Mouse (Mus musculus) MEL (cell line): ENCODE data around the gene Asgr2. TPM values are rescaled to one million over a fixed set of nuclear protein-coding genes. Genes with fewer than 3 reads are reported as not detected.

Source experiments
- DNase-seq: peaks from one replicate; pipeline ENCODE4 v3.0.0; 2011; ENCODE audit warnings: low read depth, low spot score
- H3K27ac ChIP-seq: 2 replicates; pipeline ENCODE4 v1.5.1; 2012; ENCODE audit warnings: low read depth, mild to moderate bottlenecking, control low read depth, low read length, moderate library complexity; ENCODE audit not compliant: control insufficient read depth
- H3K27me3 ChIP-seq, 2 experiments: fragments of 150-350 bp in 1 of 2; sonication (generic) in 1 of 2; 2 replicates each; pipeline ENCODE4 v1.6.1; 2012; ENCODE audit warnings: low read length in 2 of 2, mild to moderate bottlenecking in 2 of 2, improper control_type of control experiment in 1 of 2, moderate library complexity in 1 of 2; ENCODE audit not compliant: insufficient read depth in 2 of 2, control insufficient read depth in 1 of 2
- H3K36me3 ChIP-seq, 2 experiments: 2 replicates each; pipeline ENCODE4 v1.6.1; 2012 to 2014; ENCODE audit warnings: low read length in 2 of 2, improper control_type of control experiment in 1 of 2, inconsistent platforms in 1 of 2, mild to moderate bottlenecking in 1 of 2; ENCODE audit not compliant: insufficient read depth in 2 of 2, control insufficient read depth in 1 of 2
- H3K4me1 ChIP-seq, 2 experiments: fragments of 150-350 bp in 1 of 2; sonication (generic) in 1 of 2; 2 replicates each; pipeline ENCODE4 v1.6.1; 2012; ENCODE audit warnings: low read length in 2 of 2, improper control_type of control experiment in 1 of 2, mild to moderate bottlenecking in 1 of 2; ENCODE audit not compliant: insufficient read depth in 2 of 2, control insufficient read depth in 1 of 2
- H3K4me3 ChIP-seq, 2 experiments: fragments of 150-350 bp in 1 of 2; sonication (generic) in 1 of 2; 2 replicates each; pipeline ENCODE4 v1.5.1; 2012; ENCODE audit warnings: low read depth in 2 of 2, low read length in 2 of 2, mild to moderate bottlenecking in 2 of 2, moderate library complexity in 2 of 2, control low read depth in 1 of 2, improper control_type of control experiment in 1 of 2; ENCODE audit not compliant: control insufficient read depth in 1 of 2, insufficient read depth in 1 of 2
- H3K79me2 ChIP-seq: 2 replicates; pipeline ENCODE4 v1.6.1; 2012; ENCODE audit warnings: mild to moderate bottlenecking, low read length, moderate library complexity; ENCODE audit not compliant: control insufficient read depth, poor library complexity, insufficient read depth
- H3K9ac ChIP-seq: 2 replicates; pipeline ENCODE4 v1.6.1; 2012; ENCODE audit warnings: low read depth, mild to moderate bottlenecking, control low read depth, low read length, moderate library complexity; ENCODE audit not compliant: control insufficient read depth, poor library complexity, severe bottlenecking
- H3K9me3 ChIP-seq: fragments of 150-350 bp; sonication (generic); replicated peaks from 2 replicates; pipeline ENCODE4 v1.6.1; 2012; ENCODE audit warnings: mild to moderate bottlenecking, low read length, improper control_type of control experiment, moderate library complexity; ENCODE audit not compliant: insufficient read depth
- BHLHE40 ChIP-seq: IDR thresholded peaks from 2 replicates; pipeline ENCODE4 v1.6.1; 2012; ENCODE audit warnings: low read depth, mild to moderate bottlenecking, inconsistent platforms, low read length, improper control_type of control experiment, borderline replicate concordance
- CHD1 ChIP-seq: IDR thresholded peaks from 2 replicates; pipeline ENCODE4 v1.6.1; 2012; ENCODE audit warnings: low read depth, mild to moderate bottlenecking, inconsistent platforms, low read length, improper control_type of control experiment
- CTCF ChIP-seq, 3 experiments: IDR thresholded peaks in 2 of 3; conservative IDR thresholded peaks in 1 of 3; 2 replicates each; pipeline ENCODE4 v1.5.1; 2011 to 2012; ENCODE audit warnings: low read length in 3 of 3, low read depth in 2 of 3, mild to moderate bottlenecking in 2 of 3, improper control_type of control experiment in 1 of 3, inconsistent platforms in 1 of 3, mixed read lengths in 1 of 3, moderate library complexity in 1 of 3; ENCODE audit not compliant: control insufficient read depth in 1 of 3, insufficient read depth in 1 of 3, poor library complexity in 1 of 3, severe bottlenecking in 1 of 3
- ETS1 ChIP-seq: IDR thresholded peaks from 2 replicates; pipeline ENCODE4 v1.6.1; 2012; ENCODE audit warnings: low read depth, mild to moderate bottlenecking, inconsistent platforms, low read length, improper control_type of control experiment, moderate library complexity
- GABPA ChIP-seq: IDR thresholded peaks from 2 replicates; pipeline ENCODE4 v1.6.1; 2012; ENCODE audit warnings: low read depth, mild to moderate bottlenecking, inconsistent platforms, low read length, improper control_type of control experiment, moderate library complexity
- HCFC1 ChIP-seq: IDR thresholded peaks from 2 replicates; pipeline ENCODE4 v1.6.1; 2012; ENCODE audit warnings: low read depth, mild to moderate bottlenecking, inconsistent platforms, low read length, improper control_type of control experiment, moderate library complexity
- MAFK ChIP-seq: IDR thresholded peaks from 2 replicates; pipeline ENCODE4 v1.6.1; 2011; ENCODE audit warnings: low read depth, mild to moderate bottlenecking, low read length, improper control_type of control experiment, borderline replicate concordance
- MAX ChIP-seq: IDR thresholded peaks from 2 replicates; pipeline ENCODE4 v1.6.1; 2011; ENCODE audit warnings: low read length, improper control_type of control experiment
- MEF2A ChIP-seq: IDR thresholded peaks from 2 replicates; pipeline ENCODE4 v1.6.1; 2014; ENCODE audit warnings: low read depth, mild to moderate bottlenecking, inconsistent platforms, low read length, improper control_type of control experiment; ENCODE audit not compliant: poor library complexity, insufficient replicate concordance, severe bottlenecking; ENCODE audit errors: extremely low read depth
- MXI1 ChIP-seq: IDR thresholded peaks from 2 replicates; pipeline ENCODE4 v1.6.1; 2011; ENCODE audit warnings: mild to moderate bottlenecking, low read depth, low read length, improper control_type of control experiment
- MYB ChIP-seq: IDR thresholded peaks from 2 replicates; pipeline ENCODE4 v1.6.1; 2011; ENCODE audit warnings: mild to moderate bottlenecking, low read depth, low read length, improper control_type of control experiment
- NELFE ChIP-seq: IDR thresholded peaks from 2 replicates; pipeline ENCODE4 v1.6.1; 2011; ENCODE audit warnings: low read depth, low read length, improper control_type of control experiment
- POLR2A ChIP-seq, 2 experiments: IDR thresholded peaks; 2 replicates each; pipeline ENCODE4 v1.6.1; 2011 to 2012; ENCODE audit warnings: low read length in 2 of 2, mild to moderate bottlenecking in 2 of 2, control low read depth in 1 of 2, improper control_type of control experiment in 1 of 2, low read depth in 1 of 2, moderate library complexity in 1 of 2; ENCODE audit not compliant: control insufficient read depth in 1 of 2, insufficient read depth in 1 of 2, poor library complexity in 1 of 2
- POLR2AphosphoS2 ChIP-seq: IDR thresholded peaks from 2 replicates; pipeline ENCODE4 v1.6.1; 2011; ENCODE audit warnings: low read length, improper control_type of control experiment
- POLR2AphosphoS5 ChIP-seq: IDR thresholded peaks from 2 replicates; pipeline ENCODE4 v1.6.1; 2012; ENCODE audit warnings: low read depth, borderline replicate concordance, mild to moderate bottlenecking, inconsistent platforms, low read length, moderate library complexity, mixed read lengths
- RAD21 ChIP-seq: IDR thresholded peaks from 2 replicates; pipeline ENCODE4 v1.6.1; 2011; ENCODE audit warnings: mild to moderate bottlenecking, low read depth, low read length, improper control_type of control experiment
- SIN3A ChIP-seq: IDR thresholded peaks from 2 replicates; pipeline ENCODE4 v1.6.1; 2012; ENCODE audit warnings: low read length, improper control_type of control experiment, inconsistent platforms
- TAL1 ChIP-seq: IDR thresholded peaks from 2 replicates; pipeline ENCODE4 v1.6.1; 2012; ENCODE audit warnings: mild to moderate bottlenecking, inconsistent platforms, low read length, moderate library complexity, mixed read lengths
- TBP ChIP-seq: IDR thresholded peaks from 2 replicates; pipeline ENCODE4 v1.8.0; 2011; ENCODE audit warnings: low read depth, low read length, improper control_type of control experiment
- UBTF ChIP-seq: IDR thresholded peaks from 2 replicates; pipeline ENCODE4 v1.6.1; 2012; ENCODE audit warnings: low read depth, mild to moderate bottlenecking, inconsistent platforms, low read length, improper control_type of control experiment, moderate library complexity, borderline replicate concordance; ENCODE audit not compliant: insufficient read depth
- USF2 ChIP-seq, 2 experiments: IDR thresholded peaks; 2 replicates each; pipeline ENCODE4 v1.6.1; 2011 to 2012; ENCODE audit warnings: improper control_type of control experiment in 2 of 2, low read length in 2 of 2, borderline replicate concordance in 1 of 2, inconsistent platforms in 1 of 2, low read depth in 1 of 2, mild to moderate bottlenecking in 1 of 2; ENCODE audit not compliant: insufficient read depth in 1 of 2
- ZMIZ1 ChIP-seq: IDR thresholded peaks from 2 replicates; pipeline ENCODE4 v1.6.1; 2012; ENCODE audit warnings: low read depth, mild to moderate bottlenecking, inconsistent platforms, low read length, improper control_type of control experiment, moderate library complexity
- ZNF384 ChIP-seq: IDR thresholded peaks from 2 replicates; pipeline ENCODE4 v1.6.1; 2012; ENCODE audit warnings: low read depth, mild to moderate bottlenecking, inconsistent platforms, low read length, improper control_type of control experiment
- polyA plus RNA-seq, 2 experiments: library from polyadenylated mRNA; stranded (reverse) in 1 of 2; unstranded in 1 of 2; fragments of >175 nt in 1 of 2; fragments of >200 nt in 1 of 2; gene quantifications; 2 replicates each; pipeline versions ENCODE4 v1.2.1 to v1.2.4; 2012; ENCODE audit warnings: low replicate concordance in 2 of 2, low read depth in 1 of 2; ENCODE audit not compliant: insufficient read length in 2 of 2, insufficient read depth in 1 of 2, missing spikeins in 1 of 2
- total RNA-seq: library from RNA; depleted of rRNA; stranded (reverse); fragments of 300-350 nt; gene quantifications from 2 replicates; pipeline ENCODE4 v1.2.3, GENCODE M21; 2012

Asgr2 gene
- total and polyA plus RNA-seq, 3 experiments = not detected

DNA sequence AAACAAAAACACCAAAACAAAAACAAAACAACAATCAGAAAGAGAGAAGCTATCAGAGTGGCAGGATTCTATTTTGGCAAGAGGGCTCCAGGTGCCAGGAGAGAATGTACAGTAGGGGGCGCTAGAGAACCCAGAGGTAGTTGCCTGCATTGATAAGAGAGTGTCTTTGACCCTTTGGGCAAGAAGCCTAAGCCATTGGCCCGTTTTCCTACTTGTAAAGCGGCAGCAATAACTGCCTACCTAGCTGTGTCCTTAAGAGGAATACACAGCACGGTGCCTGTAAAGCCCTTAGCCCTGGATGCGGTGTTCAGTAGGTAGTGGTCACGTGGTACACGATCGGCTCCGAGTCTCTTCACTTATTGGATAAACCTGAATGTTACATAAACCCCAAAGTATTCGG is 42.6 kb upstream of the Asgr2 start:
- no peak for TF ChIP-seq SIN3A
- peak; percentile 60 to 72 (median 61) for TF ChIP-seq CTCF (IDR thresholded peaks at IDR 0.05 in 2 of 3, conservative IDR thresholded peaks at IDR 0.05 in 1 of 3; ENCODE audit: control insufficient read depth in 1 of 3, insufficient read depth in 1 of 3, low read depth in 2 of 3, low read length in 3 of 3, poor library complexity in 1 of 3, severe bottlenecking in 1 of 3)
- TF ChIP-seq UBTF = no peak
- no peak for TF ChIP-seq MXI1
- TF ChIP-seq ZMIZ1 = no peak
- no peak for TF ChIP-seq ETS1
- Histone ChIP-seq H3K27me3 (no peaks in the 10 kb centered on the region; a peak in 1 of 4 replicates), H3K79me2 (no peaks in the 10 kb centered on the region), H3K4me1 (no peaks in the 10 kb centered on the region), H3K9ac (no peak overlapping the region), H3K27ac (no peak overlapping the region), H3K9me3 (no peaks in the 10 kb centered on the region), H3K4me3 (no peak overlapping the region), H3K36me3 (no peaks in the 10 kb centered on the region)
- peak; percentile 45 for DNase-seq

DNA sequence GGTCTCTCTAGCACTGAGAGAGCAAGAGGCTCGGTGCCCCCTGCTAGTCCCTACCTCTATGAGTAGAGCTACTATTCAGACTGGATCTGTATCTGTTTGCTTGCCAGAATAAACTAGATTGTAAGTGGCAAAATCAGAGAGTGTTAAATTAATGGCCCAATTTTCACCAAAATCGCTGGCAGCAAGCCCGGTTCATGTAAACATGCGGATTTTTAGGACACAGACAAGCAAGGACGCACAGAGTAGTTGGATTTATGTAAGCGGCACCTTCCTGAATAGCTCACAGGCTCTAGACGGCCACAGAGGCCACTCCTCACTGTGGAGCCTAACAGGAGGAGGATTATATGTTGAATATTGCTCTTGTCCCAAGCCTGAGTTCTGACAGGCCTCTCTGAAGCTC is 39.3 kb upstream of the Asgr2 start:
- Histone ChIP-seq H3K27ac (no peak overlapping the region), H3K9ac (no peak overlapping the region), H3K27me3 (no peaks in the 10 kb centered on the region; a peak in 1 of 4 replicates), H3K4me3 (no peak overlapping the region), H3K79me2 (no peaks in the 10 kb centered on the region), H3K36me3 (no peaks in the 10 kb centered on the region), H3K9me3 (no peaks in the 10 kb centered on the region), H3K4me1 (no peaks in the 10 kb centered on the region)
- no peak for TF ChIP-seq ZMIZ1
- no peak for TF ChIP-seq MEF2A
- TF ChIP-seq RAD21 = no peak
- no peak for TF ChIP-seq MYB
- no peak for TF ChIP-seq SIN3A
- TF ChIP-seq POLR2A (IDR thresholded peaks at IDR 0.05; ENCODE audit: control insufficient read depth in 1 of 2, insufficient read depth in 1 of 2, low read depth in 1 of 2, low read length in 2 of 2, poor library complexity in 1 of 2) = no peak
- TF ChIP-seq ETS1 = no peak
- TF ChIP-seq ZNF384 = no peak
- DNase-seq = no peak

DNA sequence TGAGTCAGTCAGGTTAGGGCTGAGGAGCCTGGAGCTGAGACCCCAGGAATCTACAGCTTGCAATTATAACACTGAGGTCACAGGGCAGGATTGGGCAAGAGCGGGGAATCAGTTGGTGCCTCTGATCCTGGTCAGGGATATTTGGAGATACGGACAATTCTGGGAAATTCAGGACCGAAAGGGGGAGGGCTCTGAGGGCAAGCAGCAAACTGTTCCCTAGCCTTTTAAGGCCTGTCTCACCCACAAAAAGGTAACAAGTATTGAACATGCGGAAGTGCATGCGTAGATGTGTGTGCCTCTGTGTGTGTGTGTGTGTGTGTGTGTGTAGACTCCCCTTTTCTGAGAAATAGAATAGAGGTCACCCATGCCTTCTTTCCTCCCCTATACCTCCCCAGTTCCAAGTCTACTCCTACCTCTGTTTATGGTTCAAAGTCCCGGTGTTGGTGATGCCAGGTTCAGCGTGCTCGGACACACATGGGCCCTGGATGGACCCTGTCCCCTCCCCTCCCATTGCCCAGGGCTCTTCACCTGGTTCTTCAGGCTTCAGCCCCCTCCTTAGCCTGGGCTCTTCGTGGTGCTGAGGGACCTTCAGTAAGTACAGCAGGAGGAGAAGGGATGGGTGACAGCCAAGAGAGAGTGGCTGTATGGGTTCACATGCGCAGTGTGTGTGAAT is 38.4 kb upstream of the Asgr2 start, which contains the start of gene Asgr1:
Asgr1 (plus strand) TSS at position 188 of the 673 bp plus-strand sequence.
- H3K4me3 ChIP-seq = no peak within 1 kb of the TSS

More for the DNA sequence above, 38.4 kb upstream of the Asgr2 start, which contains the start of gene Asgr1:
- TF ChIP-seq ETS1 (no peak), USF2 (IDR thresholded peaks at IDR 0.05; ENCODE audit: borderline replicate concordance in 1 of 2, insufficient read depth in 1 of 2, low read depth in 1 of 2, low read length in 2 of 2) (no peak), MAX (no peak), TBP (no peak), BHLHE40 (no peak), CHD1 (no peak), POLR2AphosphoS5 (no peak), SIN3A (no peak), UBTF (no peak), TAL1 (no peak), MYB (no peak), ZNF384 (no peak), POLR2AphosphoS2 (no peak), HCFC1 (no peak), MAFK (no peak), MXI1 (no peak), RAD21 (no peak), GABPA (no peak), NELFE (no peak)
- no peaks in the 10 kb centered on the region; a peak in 1 of 4 replicates for H3K27me3 ChIP-seq
- H3K27ac ChIP-seq = no peak within 1 kb of the TSS
- no peaks in the 10 kb centered on the region for H3K4me1 ChIP-seq
- no peaks in the 10 kb centered on the region for H3K36me3 ChIP-seq
- no peak within 1 kb of the TSS for H3K9ac ChIP-seq
- H3K79me2 ChIP-seq = no peaks in the 10 kb centered on the region
- no peaks in the 10 kb centered on the region for H3K9me3 ChIP-seq
- DNase-seq = no peak
